Mouse (Mus musculus) lung, postnatal 0 days (tissue): ENCODE results near the gene Zfp784.

Source experiments
- CTCF ChIP-seq: IDR thresholded peaks from 2 replicates; pipeline ENCODE4 v1.5.1; 2016; ENCODE audit warnings: antibody characterized with exemption, mild to moderate bottlenecking
- EP300 ChIP-seq: IDR thresholded peaks from 2 replicates; pipeline ENCODE4 v1.6.1; 2016; ENCODE audit warnings: antibody characterized with exemption, mild to moderate bottlenecking, control low read depth

- TF ChIP-seq CTCF (peak; percentile 66), EP300 (no peak)
Observed at GRCm38 (mm10) chr7:5047313-5047712, 9.1 kb upstream of the Zfp784 start.
